Mouse (Mus musculus) frontal cortex, postnatal 36 days (tissue): ENCODE results near the gene Nkain1.

ENCODE experiments used
- DNase-seq, 2 experiments: peaks; one replicate each; pipeline ENCODE4 v3.0.0; 2022; ENCODE audit warnings: low spot score in 2 of 2

The Nkain1 gene

GRCm38 (mm10) chr4:130574048-130574413, at the start of gene Nkain1:
Gene Nkain1, minus strand, starts transcription at chr4:130574173.
- DNase-seq = no peak

- DNase-seq = no peak
Observed at GRCm38 (mm10) chr4:130578734-130579274, 4.8 kb upstream of the Nkain1 start.

DNA sequence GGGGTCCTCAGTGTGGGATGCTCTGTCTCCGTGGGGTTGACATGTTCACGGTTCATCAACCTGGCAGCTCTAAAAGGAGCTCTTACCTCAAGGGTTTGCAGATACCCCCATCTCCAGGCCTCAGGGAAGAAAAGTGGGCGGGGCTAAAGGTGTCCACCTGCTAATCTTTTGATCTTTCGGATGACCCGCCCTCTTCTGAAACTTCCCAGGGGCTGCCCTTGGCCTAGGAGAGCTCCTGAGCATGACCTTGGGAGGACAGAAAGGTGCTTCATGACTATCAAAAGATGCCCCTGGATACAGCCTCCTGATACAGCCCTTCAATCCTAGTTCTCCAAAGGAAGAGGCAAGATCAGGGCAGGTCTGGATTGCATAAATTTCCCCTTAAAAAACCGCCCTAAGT, 3.1 kb upstream of the Nkain1 start:
- DNase-seq = no peak

DNA sequence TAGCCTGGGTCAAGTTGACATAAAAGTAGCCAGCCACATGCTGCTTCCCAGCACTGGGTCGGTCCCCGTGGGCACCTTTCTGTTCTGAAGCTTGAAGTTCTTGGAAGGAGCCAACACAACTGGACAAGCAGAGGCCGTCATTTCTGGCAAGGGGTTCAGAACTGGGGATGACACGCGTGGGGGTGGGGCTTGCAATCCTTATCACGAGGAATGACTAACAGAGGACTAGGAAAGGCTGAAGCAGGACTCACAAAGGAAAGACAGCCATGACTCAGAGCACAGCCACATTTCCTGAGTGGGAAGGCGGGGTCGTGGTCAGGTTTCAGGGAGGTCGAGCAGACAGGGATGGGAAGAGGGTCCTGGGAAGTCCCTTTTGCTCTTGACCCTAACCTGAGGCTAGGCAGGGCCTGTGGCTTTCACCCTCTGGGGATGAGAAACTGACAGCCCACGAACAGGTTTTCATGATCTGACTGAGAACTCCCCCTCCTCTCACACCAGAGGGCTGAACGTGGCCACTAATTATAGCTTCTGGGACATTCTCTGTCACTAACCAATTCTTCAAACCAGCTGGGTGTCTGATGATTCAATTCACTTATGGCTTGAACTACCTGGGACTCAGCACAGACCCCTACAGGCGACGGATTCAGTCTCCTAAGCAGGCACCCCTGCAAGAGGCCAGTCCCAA, 2.4 kb upstream of the Nkain1 start:
- no peak for DNase-seq

DNA sequence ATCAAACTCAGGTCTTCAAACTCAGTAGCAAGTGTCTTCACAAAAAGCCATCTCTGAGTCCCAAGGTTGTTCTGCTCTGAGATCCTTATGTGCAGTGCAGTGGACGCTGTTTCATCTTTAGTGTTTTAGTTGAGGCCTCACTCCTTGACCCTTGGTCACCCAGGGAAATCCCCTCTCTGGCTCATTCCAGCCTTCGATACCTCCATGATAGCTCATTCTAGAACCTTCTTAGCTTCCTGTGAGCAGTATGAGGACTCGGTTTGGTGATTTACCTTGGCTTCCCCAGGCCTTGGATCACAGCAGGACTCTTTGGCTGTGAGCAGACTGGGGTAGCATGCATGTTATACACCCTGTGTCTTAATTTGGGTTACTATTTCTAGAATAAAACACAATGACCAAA, 1.6 kb upstream of the Nkain1 start:
- DNase-seq = no peak

DNA sequence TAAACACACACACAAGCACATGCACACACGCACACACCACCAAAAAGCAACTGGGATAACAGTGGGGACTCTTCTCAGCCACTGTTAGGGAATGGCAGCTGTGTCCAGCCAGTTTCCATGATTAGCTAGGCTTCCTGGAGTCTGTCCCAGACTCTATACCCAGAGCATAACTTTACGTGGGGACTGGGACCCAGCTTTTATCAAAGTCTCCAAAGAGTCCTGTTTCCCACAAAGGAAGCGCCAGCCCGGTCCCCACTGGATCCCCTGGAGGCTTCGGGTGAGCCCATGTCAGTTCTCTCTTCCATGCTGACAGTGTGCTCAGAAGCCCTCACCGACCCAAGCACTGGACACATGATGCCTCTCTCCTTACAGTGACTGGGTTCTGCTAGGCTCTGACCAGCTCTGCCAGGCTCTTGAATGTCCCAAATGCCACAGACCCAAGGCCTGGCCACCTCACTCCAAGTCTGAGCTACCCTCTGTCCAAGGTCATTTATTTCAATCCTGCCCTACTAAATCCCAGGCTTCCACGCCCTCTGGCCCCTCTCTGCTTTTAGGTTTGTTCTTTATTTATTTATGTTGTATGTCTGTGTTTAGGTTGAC, 988 bp upstream of the Nkain1 start:
- no peak for DNase-seq

- DNase-seq = no peak
Observed at GRCm38 (mm10) chr4:130573351-130574047, 474 bp downstream of the Nkain1 start.

DNA sequence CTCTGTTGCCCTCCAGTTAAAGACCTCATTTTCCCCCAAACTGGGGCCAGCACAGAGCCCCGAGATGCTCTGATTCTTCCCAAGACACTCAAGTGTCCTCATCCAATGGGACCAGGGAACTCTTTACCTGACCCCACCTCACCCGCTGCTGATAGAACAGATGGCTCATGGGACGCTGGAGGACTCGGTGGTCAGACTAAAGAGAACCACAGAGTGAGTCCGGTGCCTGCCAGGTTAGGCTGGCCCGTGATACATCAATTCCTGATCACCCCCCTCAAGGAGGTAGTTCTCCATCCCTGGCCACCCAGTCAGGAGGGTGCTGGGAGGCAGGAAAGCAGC, 992 bp downstream of the Nkain1 start:
- DNase-seq = no peak

DNA sequence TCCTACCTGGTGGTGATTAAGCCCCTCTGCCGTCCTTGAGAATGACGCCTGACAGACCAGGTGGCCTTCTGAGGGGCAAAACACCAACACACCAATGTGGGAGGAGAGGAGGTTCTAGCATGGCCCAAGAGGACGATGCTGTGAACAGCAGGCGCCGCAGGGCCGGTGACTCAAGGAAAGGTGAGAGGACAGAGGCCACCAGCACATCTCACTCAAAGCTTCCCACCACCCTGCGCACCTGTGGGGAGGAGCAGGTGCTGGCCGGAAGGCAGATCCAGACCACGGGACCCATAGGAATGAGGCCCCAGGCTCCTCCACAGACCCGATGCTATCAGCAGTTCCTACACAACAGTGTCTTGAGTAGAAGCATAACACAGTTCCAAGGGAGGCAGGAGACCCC, 1.4 kb downstream of the Nkain1 start:
- no peak for DNase-seq

DNA sequence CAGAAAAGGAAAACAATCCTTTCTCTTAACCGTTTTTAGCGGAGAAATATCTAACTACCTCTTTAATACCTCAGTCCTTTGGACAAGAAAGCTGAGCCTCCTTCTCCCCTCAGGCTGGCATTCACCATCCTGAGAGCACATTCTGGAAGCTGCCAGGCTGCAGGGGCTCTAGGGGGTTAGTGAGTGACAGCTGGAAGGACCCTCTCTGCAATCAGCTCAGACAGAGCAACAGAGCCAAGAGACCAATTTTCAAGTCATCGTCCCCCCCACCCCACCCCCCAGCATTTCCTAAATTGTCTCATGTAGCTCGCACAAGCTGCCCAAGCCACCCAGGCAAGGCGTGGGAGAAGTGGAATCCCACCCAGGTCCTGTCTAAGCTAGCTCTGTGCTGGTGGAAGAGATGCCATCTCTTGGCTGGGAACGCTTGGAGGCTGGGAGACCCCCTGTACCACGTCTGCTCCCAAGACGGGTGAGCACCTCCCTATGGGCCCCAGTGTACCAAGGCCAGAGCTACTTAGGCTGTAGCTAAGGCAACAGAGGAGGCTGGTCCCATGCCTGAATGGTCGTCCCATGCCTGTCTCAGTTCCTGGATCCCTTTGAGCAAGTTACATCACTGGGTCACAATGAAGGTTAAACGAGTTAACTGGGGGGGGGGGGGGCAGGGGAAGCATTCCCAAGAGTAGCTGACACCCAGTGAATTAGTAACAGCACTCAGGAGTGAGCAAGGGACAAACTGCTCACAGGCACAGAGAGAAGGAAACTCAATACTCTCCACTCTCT, 2.8 kb downstream of the Nkain1 start:
- DNase-seq = no peak

GRCm38 (mm10) chr4:130568043-130568978, 5.7 kb downstream of the Nkain1 start:
- no peak for DNase-seq

GRCm38 (mm10) chr4:130563820-130564219, 10.2 kb downstream of the Nkain1 start:
- DNase-seq = no peak

DNA sequence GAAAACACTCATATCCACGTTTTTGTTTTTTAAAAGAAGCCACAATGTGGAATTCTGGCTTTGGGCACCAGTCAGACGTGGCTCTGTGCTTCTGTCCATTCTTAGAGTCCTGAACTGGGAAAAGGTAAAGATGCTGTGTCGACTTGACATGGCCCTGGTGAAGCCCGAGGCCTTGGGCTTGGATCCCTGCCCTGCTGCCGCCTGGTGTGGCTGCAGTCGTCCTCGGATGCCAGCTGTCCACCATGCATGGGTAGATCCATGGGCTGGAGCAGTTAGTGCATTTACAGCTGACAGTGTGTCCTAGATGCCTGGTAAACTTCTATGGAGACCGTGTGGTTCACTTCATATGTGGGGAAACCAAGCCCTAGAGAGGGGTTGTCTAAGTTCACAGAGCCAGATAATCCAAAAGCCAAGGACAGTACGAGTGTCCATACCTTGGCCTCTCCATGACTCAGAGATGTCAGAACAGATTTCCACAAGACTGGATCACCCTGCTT, 10.7 kb downstream of the Nkain1 start:
- DNase-seq = no peak

DNA sequence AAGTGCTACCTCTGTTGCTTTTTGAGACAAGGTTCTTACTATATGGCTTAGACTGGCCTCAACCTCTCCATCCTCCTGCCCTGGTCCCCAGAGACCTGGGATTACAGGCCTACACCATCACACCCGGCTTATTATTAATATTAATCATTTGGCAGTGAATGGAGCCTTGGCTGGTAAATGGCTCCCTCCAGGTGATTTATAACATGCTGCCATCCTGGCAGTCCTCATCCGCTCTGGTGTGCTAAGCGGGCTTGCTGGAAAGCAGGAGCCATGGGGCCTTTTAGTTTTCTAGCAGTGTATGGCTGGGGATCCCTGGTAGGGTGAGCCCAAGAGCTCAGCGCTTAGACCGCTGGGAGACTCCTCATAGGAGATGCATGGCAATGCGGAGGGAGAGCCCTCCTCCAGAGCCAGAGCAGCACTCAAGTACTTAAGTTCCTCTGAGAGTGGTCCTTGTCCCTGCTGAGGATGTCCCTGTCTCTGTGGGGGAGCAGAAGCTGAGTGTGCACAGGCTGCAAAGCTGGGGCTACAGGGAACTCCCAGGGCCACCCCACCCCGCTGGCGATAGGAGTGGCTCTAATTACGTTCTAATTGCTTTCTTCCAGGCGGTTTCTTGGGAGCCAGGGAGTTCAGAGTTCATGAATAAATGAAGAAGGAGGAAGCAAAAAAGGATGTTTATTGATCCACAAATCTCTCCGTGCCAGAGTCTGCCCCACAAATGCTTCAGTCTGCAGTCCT, 13.2 kb downstream of the Nkain1 start:
- no peak for DNase-seq

DNA sequence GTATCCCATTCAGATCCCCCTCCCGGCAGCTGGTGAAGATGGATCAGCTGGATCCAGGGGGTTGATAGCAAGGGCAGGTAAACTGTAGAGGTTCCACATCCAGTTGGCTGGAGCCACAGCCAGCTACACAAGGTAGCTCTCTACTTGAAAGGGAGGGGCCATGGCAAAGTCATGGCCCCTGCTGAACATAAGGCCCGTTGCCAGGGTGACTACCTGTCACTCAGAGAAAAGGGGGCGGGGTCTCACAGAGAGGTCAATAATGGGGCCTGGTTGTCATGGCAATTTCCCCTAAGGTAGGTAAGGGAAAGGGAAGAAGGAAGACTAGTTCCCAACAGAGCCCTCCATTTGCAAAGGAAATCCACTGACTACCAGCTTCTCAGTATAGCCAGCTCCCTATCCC, 14.8 kb downstream of the Nkain1 start:
- no peak for DNase-seq

- no peak for DNase-seq
Observed at GRCm38 (mm10) chr4:130557852-130558251, 16.1 kb downstream of the Nkain1 start.

DNA sequence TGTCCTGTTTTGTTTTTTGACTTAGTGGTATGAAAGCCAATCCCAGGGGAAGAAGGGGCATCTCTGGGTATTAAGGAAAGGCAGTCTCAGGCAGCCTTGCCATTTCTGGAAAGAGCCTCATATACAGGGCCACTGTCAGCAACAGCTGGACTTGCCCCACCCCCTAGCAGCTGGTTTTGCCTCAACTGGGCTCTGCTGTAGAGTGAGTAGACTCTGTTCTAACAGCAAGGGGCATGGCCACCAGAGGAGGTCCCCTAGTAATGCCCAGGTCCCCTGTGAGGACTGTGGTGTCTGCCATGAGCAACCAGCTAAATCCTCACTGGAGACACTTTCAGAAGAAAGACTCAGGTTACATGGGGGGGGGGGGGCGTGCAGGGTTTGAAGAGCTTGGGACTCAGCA, 17.0 kb downstream of the Nkain1 start:
- no peak for DNase-seq

GRCm38 (mm10) chr4:130556224-130556623, 17.7 kb downstream of the Nkain1 start:
- DNase-seq = no peak

- no peak for DNase-seq
Observed at GRCm38 (mm10) chr4:130553121-130553448, 20.9 kb downstream of the Nkain1 start.

DNA sequence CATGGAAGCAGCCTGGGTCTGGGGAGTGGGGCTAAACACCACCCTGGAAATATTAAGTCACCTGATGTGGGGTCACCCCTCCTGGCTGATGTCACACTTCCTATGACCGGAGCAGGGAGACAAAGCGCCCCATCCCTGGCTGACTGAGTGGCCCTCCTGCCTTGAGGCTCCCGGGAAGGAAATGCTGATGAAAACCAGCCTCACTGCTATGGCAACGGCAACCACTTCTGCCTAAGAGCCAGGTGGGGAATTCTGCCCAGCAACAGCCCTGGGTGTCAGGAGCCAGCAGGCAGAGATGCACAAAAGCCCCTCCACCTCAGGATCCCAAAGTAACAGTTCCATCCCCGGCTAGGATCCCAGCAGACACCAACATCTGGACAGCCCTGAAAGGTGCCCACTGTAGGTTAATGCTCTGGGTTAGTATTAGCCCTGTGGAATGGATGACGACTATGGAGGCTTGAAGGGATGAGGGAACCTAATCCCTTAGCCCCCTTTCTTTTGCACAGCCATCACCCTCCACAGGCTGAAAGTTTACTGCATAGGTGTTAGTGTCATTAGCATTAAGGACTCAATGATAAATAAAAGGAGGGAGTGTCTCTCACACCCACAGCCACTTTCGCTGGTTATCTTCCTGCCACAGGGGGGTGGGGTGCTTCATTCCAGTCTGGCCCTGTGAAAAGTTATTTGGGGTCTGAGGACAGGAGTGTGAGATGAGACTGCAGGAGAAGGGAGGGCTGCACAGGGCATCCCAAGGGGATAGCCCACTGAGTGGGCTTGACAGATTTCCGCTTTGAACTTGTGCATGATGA, 21.5 kb downstream of the Nkain1 start:
- no peak for DNase-seq
